Mouse (Mus musculus) embryo, embryonic 9.5 days (tissue): Measurements from ENCODE around the gene Gnb3.
A peak's percentile ranks its signal among the peaks of the same experiment; 100 is the strongest.
"Not testable (repeated sequence)": the region's sequence is repeated elsewhere in the genome, so short reads cannot be mapped to it uniquely, and the experiment has no call there.

Source experiments
- DNase-seq: peaks from one replicate; pipeline ENCODE4 v3.0.0-alpha.2; 2017; ENCODE audit errors: extremely low spot score

Gnb3 gene

DNA sequence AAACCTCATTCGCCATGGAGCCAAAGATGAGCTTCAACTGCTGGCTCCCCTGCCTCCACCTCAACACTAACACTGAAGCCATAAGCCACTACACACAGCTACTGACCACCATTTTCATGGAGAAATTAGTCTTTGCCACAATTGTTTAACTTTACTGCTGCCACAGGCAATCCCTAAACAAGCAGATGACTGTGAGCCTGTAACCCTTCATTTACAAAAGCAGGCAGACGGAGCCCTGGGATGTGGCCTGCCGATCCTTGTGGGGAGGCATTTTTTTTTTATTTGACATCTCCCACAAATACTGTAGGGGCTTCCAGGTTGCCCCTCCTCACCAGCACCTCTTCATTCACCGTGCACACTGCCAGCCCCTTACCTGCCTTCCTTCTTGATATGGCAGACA lies 23.5 kb downstream of the Gnb3 start:
- DNase-seq: no peak

DNA sequence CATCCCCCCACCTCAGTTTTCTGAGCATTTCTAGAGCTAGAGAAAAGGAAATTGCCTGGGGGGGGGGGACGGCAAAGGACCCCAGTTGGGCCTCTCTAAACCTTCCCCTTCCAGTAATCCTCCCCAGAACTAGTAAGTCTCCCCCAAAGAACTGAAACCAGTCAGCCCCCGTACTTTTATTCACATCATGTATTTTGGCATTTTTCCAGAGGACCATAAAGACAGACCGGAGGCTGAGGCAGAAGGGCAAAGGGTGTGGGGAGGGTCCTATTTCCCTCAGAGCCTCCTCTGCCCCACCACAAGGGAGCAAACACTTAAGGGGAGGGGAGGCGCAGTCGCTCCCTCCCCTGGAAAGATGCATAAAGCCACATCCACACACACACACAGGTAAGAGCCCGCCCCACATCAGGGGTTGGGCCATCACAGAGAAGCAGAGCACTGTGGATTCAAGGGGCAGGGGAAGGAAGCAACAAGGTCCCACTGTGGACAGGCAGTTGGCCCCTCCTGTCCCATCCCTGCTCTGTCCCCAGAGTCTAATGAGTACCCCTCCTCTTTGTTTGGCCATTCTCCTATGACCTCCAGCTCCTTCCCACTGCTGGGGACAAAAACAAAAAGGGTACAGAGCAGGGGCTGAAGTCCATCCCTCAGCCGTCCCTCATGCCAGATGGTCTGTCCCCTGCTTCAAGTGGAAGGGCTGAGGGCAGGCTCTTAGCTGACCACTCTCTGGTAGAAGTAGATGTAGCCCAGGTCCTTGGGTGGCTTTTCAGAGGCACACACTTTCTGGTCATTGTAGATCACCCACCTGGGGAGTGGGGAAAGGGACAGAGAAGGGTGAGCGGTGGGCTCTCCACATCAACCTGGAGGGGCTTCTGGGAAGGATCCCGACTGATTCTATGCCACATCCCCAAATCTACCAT lies 25.0 kb downstream of the Gnb3 start:
- no peak for DNase-seq

DNA sequence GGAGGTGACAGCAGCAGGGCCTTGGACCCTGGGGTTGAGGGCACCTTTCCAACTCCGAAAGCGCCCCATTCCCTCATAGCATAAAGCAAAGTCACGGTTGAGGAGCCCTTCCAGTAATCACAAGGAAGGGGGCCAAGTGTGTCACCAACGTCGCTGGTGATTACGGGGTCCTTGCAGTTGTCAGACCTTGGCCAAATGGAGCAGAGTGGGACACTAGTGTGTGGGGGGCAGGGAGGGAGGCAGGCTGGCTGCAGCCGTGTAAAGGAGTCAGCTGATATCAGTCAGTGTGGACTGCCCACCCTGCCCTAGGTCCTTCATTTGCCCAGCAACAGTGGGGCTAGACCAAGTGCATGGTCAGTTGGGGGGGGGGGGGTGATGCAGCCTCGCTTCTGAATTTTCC lies 25.6 kb downstream of the Gnb3 start:
- DNase-seq: no peak

- peak; percentile 92 for DNase-seq
Measured at GRCm38 (mm10) chr6:124813933-124814332, 26.1 kb downstream of the Gnb3 start, which contains the start of gene Tpi1. Gene Tpi1, minus strand, starts transcription at chr6:124814296.

GRCm38 (mm10) chr6:124813496-124813895 lies 26.6 kb downstream of the Gnb3 start:
- DNase-seq: peak; percentile 75

- DNase-seq: no peak
Measured at GRCm38 (mm10) chr6:124812848-124813247, 27.2 kb downstream of the Gnb3 start.

DNA sequence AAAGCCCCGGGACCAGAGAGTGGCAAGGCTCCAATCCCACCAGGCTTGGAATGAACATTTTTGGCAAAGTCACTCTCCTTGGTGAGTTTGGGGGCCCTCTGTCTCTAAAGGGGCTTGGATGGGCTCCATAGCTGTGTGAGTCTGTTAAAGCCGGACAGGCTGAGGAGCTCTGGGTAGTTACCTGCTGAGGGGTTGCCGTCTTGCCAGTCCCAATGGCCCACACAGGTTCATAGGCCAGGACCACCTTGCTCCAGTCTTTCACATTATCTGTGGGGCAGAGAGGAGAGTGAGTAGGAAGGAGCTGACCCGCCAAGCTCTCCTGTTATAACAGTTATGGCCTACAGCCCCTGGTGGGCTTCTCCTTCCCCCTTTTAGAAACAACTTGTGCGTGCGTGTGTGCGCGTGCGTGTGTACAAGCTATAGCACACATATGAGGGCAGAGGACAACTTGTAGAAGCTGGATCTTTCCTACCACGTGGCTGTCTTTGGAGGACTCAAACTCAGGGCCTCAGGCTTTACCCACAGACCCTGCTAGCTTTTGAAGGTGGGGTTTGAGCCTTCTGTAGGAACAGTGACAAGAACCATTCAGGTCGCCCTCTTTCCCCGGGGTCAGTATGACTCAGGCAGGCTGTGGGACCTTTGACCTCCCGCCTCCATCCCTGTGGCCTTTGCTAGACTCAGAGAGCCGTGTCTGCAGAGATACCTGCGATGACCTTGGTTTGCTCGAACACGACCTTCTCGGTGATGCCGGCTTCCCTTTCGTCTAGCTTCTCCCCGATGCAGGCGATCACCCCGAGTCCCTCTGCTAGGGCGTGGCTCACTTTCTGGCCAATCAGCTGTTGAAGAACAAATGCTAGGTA lies 28.1 kb downstream of the Gnb3 start:
- no peak for DNase-seq

DNA sequence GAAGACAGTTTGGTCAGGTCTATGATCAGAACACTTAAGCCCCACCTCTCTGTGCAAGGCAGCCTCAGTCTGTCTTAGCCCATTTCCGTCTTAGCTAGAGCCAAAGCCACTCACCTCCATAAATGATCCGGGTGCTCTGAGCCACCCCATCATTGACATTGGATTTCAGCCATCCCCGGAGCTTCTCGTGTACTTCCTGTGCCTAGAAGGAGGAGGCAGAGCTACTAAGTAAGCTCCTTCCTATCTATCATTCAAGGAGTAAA lies 28.7 kb downstream of the Gnb3 start:
- no peak for DNase-seq

DNA sequence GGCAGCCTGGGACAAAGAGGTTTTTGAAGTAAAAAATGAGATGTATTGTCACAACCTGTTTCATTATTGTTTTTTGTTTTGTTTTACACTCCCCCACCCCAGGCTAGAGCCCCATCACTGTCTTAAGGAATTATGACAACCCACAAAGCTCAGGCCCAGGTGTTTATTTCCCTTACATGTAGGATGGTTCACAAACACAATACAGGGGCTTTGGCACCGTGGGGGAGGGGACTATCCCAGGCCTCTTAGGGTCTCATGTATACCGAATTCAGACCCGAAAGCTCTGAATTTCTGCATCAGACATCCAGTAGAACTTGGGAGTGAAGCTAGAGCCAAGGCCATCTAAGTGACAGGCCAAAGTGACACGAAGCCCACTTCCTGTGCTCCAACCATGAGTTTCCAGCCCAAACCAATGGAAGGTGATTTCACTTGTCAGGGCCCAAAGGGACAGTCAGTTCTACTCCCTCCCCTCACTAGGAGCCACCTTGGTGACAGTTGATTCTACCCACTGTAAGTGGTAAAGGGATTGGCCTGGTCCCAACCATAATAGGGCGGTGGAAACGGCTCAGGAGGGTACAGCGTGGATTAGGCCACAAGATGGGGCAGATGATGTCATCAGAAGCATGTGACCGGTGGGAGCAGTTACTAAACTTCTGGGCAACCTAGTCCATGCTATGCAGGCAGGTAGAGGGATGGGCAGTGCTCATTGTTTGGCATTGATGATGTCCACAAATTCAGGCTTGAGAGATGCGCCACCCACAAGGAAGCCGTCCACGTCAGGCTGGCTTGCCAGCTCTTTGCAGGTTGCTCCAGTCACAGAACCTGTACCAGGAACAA lies 29.3 kb downstream of the Gnb3 start:
- not testable (repeated sequence) for DNase-seq

- no peak for DNase-seq
Measured at GRCm38 (mm10) chr6:124809775-124810538, 30.1 kb downstream of the Gnb3 start.

DNA sequence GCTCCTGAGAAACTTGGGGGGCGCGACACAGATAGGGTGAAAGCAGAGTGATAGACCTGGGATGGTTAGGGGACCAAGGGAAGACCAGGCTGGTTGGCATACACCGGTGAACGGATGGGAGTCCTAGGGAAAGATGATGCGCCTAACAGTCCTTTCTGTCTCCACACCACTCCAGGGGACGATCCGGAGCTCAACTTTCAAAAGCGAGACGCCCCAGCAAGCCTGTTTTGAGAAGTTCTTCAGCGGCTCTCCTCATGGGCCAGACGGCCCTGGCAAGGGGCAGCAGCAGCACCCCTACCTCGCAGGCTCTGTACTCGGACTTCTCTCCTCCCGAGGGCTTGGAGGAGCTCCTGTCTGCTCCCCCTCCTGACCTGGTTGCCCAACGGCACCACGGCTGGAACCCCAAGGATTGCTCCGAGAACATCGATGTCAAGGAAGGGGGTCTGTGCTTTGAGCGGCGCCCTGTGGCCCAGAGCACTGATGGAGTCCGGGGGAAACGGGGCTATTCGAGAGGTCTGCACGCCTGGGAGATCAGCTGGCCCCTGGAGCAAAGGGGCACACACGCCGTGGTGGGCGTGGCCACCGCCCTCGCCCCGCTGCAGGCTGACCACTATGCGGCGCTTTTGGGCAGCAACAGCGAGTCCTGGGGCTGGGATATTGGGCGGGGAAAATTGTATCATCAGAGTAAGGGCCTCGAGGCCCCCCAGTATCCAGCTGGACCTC lies 30.9 kb downstream of the Gnb3 start:
- peak; percentile 91 for DNase-seq

DNA sequence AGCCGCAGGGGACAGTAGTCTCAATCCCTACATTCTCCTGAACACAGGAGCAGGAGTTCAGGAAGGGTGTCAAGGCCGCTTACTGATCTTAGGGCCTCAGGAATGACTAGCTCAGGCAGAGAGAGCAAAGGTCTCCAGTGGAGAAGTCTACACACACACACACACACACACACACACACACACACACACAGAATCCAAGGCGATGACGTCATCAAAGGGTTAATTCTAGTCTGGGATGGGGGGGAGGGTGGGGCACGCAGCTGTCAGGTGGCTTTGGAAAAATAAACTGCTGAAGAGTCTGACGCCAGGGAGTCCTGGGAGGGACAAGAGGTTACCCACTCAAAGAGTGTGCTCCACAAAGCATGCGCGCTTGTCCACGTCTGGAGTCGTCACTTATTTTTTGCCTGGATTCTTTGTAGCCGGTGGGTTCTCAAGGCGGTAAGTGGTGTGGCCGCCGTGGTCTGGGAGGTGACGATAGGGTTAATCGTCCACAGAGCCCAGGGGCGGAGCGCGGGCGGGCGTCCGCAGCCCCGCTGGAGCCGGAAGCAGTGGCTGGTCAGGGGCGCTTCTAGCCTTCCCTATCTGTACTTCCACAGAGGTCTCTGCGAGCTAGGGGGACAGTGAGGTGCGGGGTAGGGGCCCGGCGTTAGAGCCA lies 31.6 kb downstream of the Gnb3 start, which contains the start of gene Spsb2:
Gene Spsb2 (plus strand): TSS at position 304 of the 655 bp plus-strand sequence.
- peak; percentile 84 for DNase-seq

DNA sequence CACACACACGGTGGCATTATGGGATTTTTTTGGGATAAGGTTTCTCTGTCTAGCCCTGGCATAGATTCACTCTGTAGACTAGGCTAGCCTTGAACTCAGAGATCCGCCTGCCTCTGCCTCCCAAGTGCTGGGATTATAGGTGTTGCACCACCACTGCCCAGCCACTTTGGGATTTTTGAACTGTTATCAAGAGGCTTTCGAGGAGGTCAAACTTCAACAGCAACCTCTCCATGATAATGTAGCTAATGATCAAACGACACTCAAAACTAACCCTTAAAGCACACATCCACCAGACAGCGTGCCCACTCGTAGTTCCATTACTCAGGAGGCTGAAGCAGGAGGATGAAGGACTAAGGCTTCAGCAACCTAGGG lies 32.1 kb downstream of the Gnb3 start:
- no peak for DNase-seq

DNA sequence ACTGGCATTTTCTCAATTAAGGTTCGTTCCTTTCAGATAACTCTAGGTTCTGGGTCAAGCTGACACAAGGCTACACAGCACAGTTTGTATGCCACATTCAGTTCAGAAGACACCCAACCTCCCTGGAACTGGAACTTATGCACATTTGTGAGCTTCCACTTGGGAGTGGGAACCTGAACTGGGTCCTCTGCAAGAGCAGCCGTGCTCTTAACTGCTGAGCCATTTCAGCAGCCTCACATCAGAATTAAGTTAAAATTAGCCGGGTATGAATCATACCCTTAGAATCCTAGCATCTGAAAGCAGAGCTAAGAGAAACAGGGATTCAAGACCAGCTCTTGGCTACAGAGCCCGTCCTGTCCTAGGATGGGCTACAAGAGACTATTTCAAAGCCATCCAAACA lies 32.7 kb downstream of the Gnb3 start:
- DNase-seq: no peak

- no peak for DNase-seq
Measured at GRCm38 (mm10) chr6:124806446-124807140, 33.5 kb downstream of the Gnb3 start.

- peak; percentile 91 for DNase-seq
Measured at GRCm38 (mm10) chr6:124805341-124806321, 34.4 kb downstream of the Gnb3 start.

- no peak for DNase-seq
Measured at GRCm38 (mm10) chr6:124804341-124804740, 35.7 kb downstream of the Gnb3 start.

GRCm38 (mm10) chr6:124803691-124804090 lies 36.4 kb downstream of the Gnb3 start:
- DNase-seq: not testable (repeated sequence)
